Mouse (Mus musculus): Measurements from ENCODE around the gene Il9. TPM values are rescaled to one million over a fixed set of nuclear protein-coding genes. Genes with fewer than 3 reads are reported as not detected.

Gene Il9
- polyA plus RNA-seq, 1 experiment from 2014 or later = not detected

DNA sequence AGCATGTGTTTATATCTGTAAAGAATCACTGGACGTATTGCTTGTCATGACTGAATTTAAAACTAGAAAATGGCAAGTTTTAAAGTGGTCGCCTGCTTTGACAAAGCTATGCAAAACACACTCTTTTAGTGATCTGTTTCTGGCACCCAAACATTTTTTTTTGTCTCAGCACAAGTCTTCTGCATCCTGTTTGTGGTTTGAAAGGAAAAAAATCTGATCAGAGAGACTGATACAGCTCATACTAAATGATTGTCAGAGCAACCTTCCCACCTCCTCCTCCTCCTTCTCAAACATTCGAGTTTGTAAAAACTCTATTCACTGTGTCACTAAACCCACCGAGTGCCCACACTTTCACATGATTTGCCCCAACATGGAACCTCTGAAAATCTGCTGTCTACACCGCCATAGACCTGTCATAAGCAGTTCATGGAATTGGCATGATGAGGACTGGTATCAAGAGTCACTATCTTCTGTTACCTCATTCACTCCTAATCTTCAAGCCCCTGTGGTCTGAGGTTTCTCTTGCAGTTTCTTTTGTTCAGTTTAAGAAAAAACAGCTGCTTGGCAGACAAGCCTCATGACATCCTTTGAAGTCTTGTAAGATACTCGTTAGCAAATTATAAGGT, 24.9 kb upstream of the Il9 start:
- Histone ChIP-seq H3K9ac (no peak overlapping the region), H3K9me3 (no peaks in the 10 kb centered on the region), H3K36me3 (no peaks in the 10 kb centered on the region), H3K4me2 (replicated peaks) (no peak overlapping the region), H3K27ac (no peak overlapping the region), H3K27me3 (no peaks in the 10 kb centered on the region), H3K4me1 (no peaks in the 10 kb centered on the region), H3K4me3 (no peak overlapping the region)
- ATAC-seq (ENCODE audit: low FRiP score, low read depth) = no peak
- WGBS = 78% methylated on average over 6 of the region's 6 CpGs

DNA sequence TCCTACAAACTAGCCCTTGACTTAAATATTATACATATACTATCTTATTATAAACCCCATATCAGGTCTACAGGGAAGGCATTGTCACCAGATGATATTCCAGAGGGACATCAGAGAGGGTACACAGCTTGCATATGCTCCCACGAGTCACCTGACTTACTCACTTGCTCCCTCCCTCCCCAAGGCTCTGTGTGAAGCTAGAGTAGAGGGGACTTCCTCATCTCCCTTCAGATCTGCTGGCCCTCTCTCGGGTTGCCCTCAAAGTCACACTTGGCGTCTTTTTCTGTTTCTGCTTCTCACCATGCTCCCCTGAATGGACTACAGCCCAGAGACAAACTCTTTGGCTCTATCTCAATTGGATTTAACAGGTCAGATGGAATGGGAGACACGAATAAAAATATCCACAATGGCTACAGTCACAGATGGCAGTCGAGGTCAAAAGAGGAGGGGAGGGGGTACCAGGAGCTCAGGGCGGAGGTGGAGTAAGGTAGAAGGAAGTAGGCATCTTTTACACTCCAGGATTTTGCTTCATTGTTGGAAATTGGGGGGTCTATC, 19.9 kb upstream of the Il9 start:
- Histone ChIP-seq H3K27ac (no peak overlapping the region), H3K27me3 (no peaks in the 10 kb centered on the region), H3K4me3 (no peak overlapping the region), H3K4me2 (replicated peaks) (no peak overlapping the region), H3K9me3 (peaks cover 4% of the 10 kb centered on the region; the same call in 1 of the 2 replicates), H3K36me3 (no peaks in the 10 kb centered on the region), H3K9ac (no peak overlapping the region), H3K4me1 (no peaks in the 10 kb centered on the region)
- ATAC-seq (ENCODE audit: low FRiP score, low read depth) = no peak
- WGBS = 66% methylated on average over 6 of the region's 6 CpGs

GRCm38 (mm10) chr13:56500636-56501035, 18.6 kb upstream of the Il9 start:
- no peak overlapping the region for H3K4me2 ChIP-seq (replicated peaks)
- no peak overlapping the region for H3K9ac ChIP-seq
- 90% methylated on average over 8 of the region's 8 CpGs for WGBS
- no peaks in the 10 kb centered on the region for H3K27me3 ChIP-seq
- H3K36me3 ChIP-seq = no peaks in the 10 kb centered on the region
- H3K27ac ChIP-seq = no peak overlapping the region
- no peaks in the 10 kb centered on the region for H3K4me1 ChIP-seq
- no peak for ATAC-seq (ENCODE audit: low FRiP score, low read depth)
- peaks cover 4% of the 10 kb centered on the region; the same call in 1 of the 2 replicates for H3K9me3 ChIP-seq
- no peak overlapping the region for H3K4me3 ChIP-seq

GRCm38 (mm10) chr13:56500132-56500531, 18.1 kb upstream of the Il9 start:
- WGBS = 69% methylated on average over 3 of the region's 3 CpGs
- H3K27ac ChIP-seq = no peak overlapping the region
- ATAC-seq (ENCODE audit: low FRiP score, low read depth) = no peak
- no peaks in the 10 kb centered on the region for H3K4me1 ChIP-seq
- no peak overlapping the region for H3K4me2 ChIP-seq (replicated peaks)
- H3K9ac ChIP-seq = no peak overlapping the region
- no peaks in the 10 kb centered on the region for H3K27me3 ChIP-seq
- no peaks in the 10 kb centered on the region for H3K36me3 ChIP-seq
- peaks cover 4% of the 10 kb centered on the region; the same call in 1 of the 2 replicates for H3K9me3 ChIP-seq
- no peak overlapping the region for H3K4me3 ChIP-seq

DNA sequence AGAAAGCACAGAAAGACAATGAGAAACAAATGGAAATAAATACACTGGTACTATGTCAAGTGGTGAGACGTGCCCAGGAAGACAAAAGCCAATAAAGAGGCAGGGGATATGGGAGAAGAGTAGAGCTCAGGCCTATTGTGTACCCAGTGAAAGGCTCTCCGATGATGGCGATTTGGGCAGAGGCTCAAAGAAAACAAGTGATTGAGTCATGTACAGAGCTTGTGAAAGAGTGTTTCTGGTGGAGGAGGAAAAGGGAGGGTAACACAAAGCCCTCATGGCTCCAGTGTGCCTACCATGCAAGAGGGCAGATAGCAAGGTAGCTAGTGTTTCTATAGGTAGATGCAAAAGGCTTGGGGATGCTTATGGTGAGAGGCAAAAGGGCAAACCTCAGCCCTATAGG, 12.4 kb upstream of the Il9 start:
- Histone ChIP-seq H3K4me3 (no peak overlapping the region), H3K9me3 (peaks cover 11% of the 10 kb centered on the region; the same call in 1 of the 2 replicates), H3K4me1 (no peaks in the 10 kb centered on the region), H3K4me2 (replicated peaks) (no peak overlapping the region), H3K27me3 (no peaks in the 10 kb centered on the region), H3K36me3 (no peaks in the 10 kb centered on the region), H3K9ac (no peak overlapping the region), H3K27ac (no peak overlapping the region)
- ATAC-seq (ENCODE audit: low FRiP score, low read depth) = no peak
- WGBS = 71% methylated on average over 3 of the region's 3 CpGs

DNA sequence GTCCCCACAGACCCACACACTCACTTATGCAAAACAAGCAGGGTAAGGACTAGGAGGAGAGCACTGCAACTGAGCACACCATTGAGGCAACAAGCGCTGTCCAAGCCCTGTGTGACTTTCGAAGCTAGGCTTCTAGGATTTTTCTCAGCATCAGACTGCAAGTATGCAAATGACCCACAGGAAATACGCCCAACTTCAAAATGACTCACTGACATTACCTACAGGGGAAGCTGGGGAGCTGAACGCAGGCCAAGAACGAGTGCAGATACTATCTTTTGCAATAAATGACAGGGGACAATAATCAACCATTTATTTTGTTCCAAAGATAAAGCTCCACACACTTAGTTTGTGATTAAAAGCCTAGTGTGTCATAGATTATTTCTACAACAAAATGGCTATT, 6.0 kb upstream of the Il9 start:
- 71% methylated on average over 5 of the region's 5 CpGs for whole genome bisulfite sequencing

DNA sequence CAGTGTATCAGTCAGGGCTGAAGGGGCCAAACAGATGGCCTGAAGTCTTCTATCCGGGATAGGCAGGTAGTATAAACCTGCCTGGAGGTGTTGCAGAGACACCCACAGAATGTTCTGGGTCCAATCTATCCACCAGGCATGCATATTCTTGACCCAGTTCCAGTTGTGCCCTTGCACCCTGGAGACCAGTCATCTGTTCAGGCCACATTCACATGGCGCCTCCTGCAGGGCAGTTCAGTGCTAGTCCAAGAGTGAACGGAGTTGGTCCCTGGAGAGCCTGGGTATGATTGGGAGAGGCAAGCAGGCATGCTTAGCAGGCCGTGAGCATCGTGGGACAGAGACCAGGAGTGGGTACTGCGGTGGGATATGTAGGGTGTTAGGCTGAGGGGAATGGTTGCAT, 4.0 kb downstream of the Il9 start:
- WGBS = 79% methylated on average over 6 of the region's 6 CpGs
- no peak for ATAC-seq (ENCODE audit: low FRiP score, low read depth)
- no peaks in the 10 kb centered on the region for H3K4me1 ChIP-seq

More for the DNA sequence above, 6.0 kb upstream of the Il9 start:
- Histone ChIP-seq H3K27ac (no peak overlapping the region), H3K9ac (no peak overlapping the region), H3K4me1 (no peaks in the 10 kb centered on the region), H3K4me3 (no peak overlapping the region), H3K36me3 (no peaks in the 10 kb centered on the region), H3K9me3 (0 out of 2 replicates have a peak, but pooled peaks cover 6% of the 10 kb centered on the region), H3K4me2 (replicated peaks) (no peak overlapping the region), H3K27me3 (no peaks in the 10 kb centered on the region)
- no peak for ATAC-seq (ENCODE audit: low FRiP score, low read depth)

DNA sequence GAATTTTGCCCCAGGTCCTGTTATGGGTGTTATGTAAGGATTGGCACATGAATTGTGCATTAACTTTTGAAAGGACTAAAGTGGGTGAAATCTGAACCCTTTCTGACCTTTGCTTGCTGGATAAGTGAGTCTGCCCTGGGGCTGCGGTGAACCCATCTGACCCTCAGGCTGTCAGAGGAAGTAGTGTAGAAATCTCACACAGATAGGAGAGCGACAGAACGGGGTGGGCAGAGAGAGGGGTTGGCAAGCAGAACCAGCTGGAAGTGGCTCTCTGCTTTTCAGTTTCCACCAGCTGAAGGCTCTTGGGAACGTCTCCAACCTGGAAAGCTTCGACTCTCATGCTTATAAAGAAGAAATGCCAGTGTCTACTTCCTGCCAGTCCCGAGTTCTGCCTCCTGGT, 4.8 kb downstream of the Il9 start:
- Histone ChIP-seq H3K27me3 (no peaks in the 10 kb centered on the region), H3K4me2 (replicated peaks) (no peak overlapping the region), H3K9me3 (no peaks in the 10 kb centered on the region), H3K4me3 (no peak overlapping the region), H3K27ac (no peak overlapping the region), H3K36me3 (no peaks in the 10 kb centered on the region), H3K4me1 (no peaks in the 10 kb centered on the region), H3K9ac (no peak overlapping the region)
- 32% methylated on average over 6 of the region's 6 CpGs for WGBS
- ATAC-seq (ENCODE audit: low FRiP score, low read depth) = no peak

More for the DNA sequence above, 4.0 kb downstream of the Il9 start:
- H3K9me3 ChIP-seq = no peaks in the 10 kb centered on the region
- no peak overlapping the region for H3K27ac ChIP-seq
- H3K36me3 ChIP-seq = no peaks in the 10 kb centered on the region
- no peak overlapping the region for H3K4me2 ChIP-seq (replicated peaks)
- no peak overlapping the region for H3K9ac ChIP-seq
- H3K4me3 ChIP-seq = no peak overlapping the region
- H3K27me3 ChIP-seq = no peaks in the 10 kb centered on the region

GRCm38 (mm10) chr13:56476790-56477189, 5.3 kb downstream of the Il9 start:
- Histone ChIP-seq H3K4me1 (peaks cover 2% of the 10 kb centered on the region; the same call in 1 of the 2 replicates), H3K4me3 (no peak overlapping the region), H3K36me3 (no peaks in the 10 kb centered on the region), H3K9me3 (no peaks in the 10 kb centered on the region), H3K27me3 (no peaks in the 10 kb centered on the region), H3K27ac (no peak overlapping the region), H3K4me2 (replicated peaks) (no peak overlapping the region), H3K9ac (no peak overlapping the region)
- ATAC-seq (ENCODE audit: low FRiP score, low read depth) = no peak
- 76% methylated on average over 5 of the region's 5 CpGs for WGBS

DNA sequence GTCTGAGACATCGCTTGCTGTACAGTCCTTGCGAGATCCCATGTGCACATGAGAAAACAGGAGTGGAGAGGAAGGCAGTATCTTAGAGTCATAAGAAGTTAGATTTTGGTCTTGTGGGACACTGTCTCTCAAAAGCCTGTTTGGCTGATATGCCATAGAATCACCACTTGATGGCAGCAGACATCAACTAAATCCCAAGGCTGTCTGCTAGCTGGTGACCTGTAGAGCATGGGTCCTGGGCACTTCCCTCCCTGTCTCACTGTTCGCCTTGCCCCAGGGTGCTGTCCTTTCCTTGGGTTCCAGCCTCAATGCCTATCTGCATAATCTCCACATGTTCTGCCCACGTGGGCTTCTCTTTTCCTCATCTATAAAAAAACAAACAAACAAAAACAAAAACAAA, 6.7 kb downstream of the Il9 start:
- Histone ChIP-seq H3K9me3 (no peaks in the 10 kb centered on the region), H3K4me2 (replicated peaks) (no peak overlapping the region), H3K9ac (no peak overlapping the region), H3K4me3 (no peak overlapping the region), H3K27ac (no peak overlapping the region), H3K36me3 (no peaks in the 10 kb centered on the region), H3K27me3 (no peaks in the 10 kb centered on the region), H3K4me1 (peaks cover 7% of the 10 kb centered on the region; the same call in 1 of the 2 replicates)
- peak; percentile 49; the same call in 1 of the 2 replicates for ATAC-seq (ENCODE audit: low FRiP score, low read depth)
- WGBS = 36% methylated on average over 4 of the region's 4 CpGs

- no peaks in the 10 kb centered on the region for H3K27me3 ChIP-seq
- WGBS = 89% methylated on average over 9 of the region's 9 CpGs
- no peak for ATAC-seq (ENCODE audit: low FRiP score, low read depth)
- no peak overlapping the region for H3K4me3 ChIP-seq
- no peak overlapping the region for H3K9ac ChIP-seq
- H3K4me2 ChIP-seq (replicated peaks) = no peak overlapping the region
- no peaks in the 10 kb centered on the region for H3K9me3 ChIP-seq
- peaks cover 7% of the 10 kb centered on the region; the same call in 1 of the 2 replicates for H3K4me1 ChIP-seq
- H3K36me3 ChIP-seq = no peaks in the 10 kb centered on the region
- H3K27ac ChIP-seq = no peak overlapping the region
Observed at GRCm38 (mm10) chr13:56472661-56473060, 9.4 kb downstream of the Il9 start.

GRCm38 (mm10) chr13:56471951-56472350, 10.1 kb downstream of the Il9 start:
- no peak overlapping the region for H3K4me2 ChIP-seq (replicated peaks)
- peaks cover 7% of the 10 kb centered on the region; the same call in 1 of the 2 replicates for H3K4me1 ChIP-seq
- H3K4me3 ChIP-seq = no peak overlapping the region
- no peak overlapping the region for H3K9ac ChIP-seq
- H3K27me3 ChIP-seq = no peaks in the 10 kb centered on the region
- no peak for ATAC-seq (ENCODE audit: low FRiP score, low read depth)
- H3K27ac ChIP-seq = no peak overlapping the region
- WGBS = 72% methylated on average over 9 of the region's 9 CpGs
- no peaks in the 10 kb centered on the region for H3K9me3 ChIP-seq
- no peaks in the 10 kb centered on the region for H3K36me3 ChIP-seq

DNA sequence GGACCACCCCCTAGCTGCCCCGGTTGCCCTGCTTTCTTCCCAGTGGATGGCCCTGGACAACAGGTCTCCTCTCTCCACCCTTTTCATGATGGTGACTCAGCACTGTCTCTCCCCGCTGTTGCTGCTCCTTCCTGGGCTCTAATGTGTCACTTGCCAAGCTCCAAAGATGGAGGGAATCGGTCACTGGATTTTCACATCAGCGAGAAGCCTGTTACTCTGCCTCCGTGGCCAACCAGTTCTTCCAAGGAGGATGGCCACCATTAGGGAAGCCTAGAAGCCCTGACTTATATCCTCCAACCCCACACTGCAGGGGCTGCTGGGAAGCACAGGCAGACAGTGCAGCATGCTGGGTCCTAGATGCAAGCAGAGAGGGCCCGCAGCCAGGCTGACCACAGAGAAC, 10.8 kb downstream of the Il9 start:
- Histone ChIP-seq H3K36me3 (no peaks in the 10 kb centered on the region), H3K4me2 (replicated peaks) (no peak overlapping the region), H3K4me1 (peaks cover 7% of the 10 kb centered on the region; the same call in 1 of the 2 replicates), H3K9me3 (no peaks in the 10 kb centered on the region), H3K4me3 (no peak overlapping the region), H3K27ac (no peak overlapping the region), H3K9ac (no peak overlapping the region), H3K27me3 (no peaks in the 10 kb centered on the region)
- ATAC-seq (ENCODE audit: low FRiP score, low read depth) = no peak
- 83% methylated on average over 6 of the region's 6 CpGs for WGBS

Data from limb, embryonic 13.5 days (tissue).